Comparison of ENCODE assay signal across 7 mouse cellular contexts in the genomic region with DNA sequence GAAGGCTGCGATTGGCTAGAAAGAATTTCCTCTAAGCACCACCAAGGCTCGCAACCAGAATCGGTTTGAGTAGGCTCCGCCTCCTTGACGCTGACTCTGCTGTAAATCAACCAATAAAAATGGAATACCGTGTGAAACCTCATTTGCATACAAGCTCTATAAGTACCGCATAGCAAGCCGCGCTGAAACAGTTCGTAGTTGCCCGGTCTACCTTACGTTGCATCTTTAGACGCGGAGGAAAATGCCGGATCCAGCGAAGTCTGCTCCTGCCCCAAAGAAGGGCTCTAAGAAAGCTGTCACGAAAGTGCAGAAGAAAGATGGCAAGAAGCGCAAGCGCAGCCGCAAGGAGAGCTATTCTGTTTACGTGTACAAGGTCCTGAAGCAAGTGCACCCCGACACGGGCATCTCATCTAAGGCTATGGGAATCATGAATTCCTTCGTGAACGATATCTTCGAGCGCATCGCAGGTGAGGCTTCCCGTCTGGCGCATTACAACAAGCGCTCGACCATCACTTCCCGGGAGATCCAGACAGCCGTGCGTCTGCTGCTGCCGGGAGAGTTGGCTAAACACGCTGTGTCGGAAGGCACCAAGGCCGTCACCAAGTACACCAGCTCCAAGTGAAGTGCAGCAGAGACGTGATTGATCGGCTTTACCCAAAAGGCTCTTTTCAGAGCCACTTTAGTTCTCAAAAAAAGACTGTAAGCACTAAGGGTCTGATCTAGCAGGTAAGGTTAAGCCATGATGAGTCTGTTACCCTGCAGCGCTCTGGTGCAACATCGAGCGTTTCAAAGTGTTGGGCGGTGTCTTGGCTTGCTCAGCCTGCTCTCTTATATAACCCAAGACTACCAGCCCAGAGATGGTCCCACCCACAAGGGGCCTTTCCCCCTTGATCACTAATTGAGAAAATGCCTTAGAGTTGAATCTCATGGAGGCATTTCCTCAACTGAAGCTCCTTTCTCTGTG. TPM values are rescaled to one million over a fixed set of nuclear protein-coding genes. Genes with fewer than 3 reads are reported as not detected.
DNase-seq lines count a peak whose midpoint lies in the region; ATAC-seq lines count a peak whose summit lies in the region.

A gene (plus strand): TSS at position 242 of the 964 bp plus-strand sequence.

- DNase-seq in adrenal gland, adult 2 months: peak; percentile 92
- peak; percentile 95 for DNase-seq in embryo, embryonic 11.5 days (ENCODE audit: low read depth, low spot score)
- DNase-seq in gastrocnemius, postnatal 4 days (ENCODE audit: low spot score in 2 of 2): peak; percentile 47 to 82
- peak; percentile 91 to 94 for DNase-seq in left cerebral cortex, postnatal 36 days (ENCODE audit: low spot score in 2 of 2)
- peak; percentile 100 for DNase-seq in midbrain, embryonic 11.5 days (ENCODE audit: low spot score, missing footprints)
- peak; percentile 98 for DNase-seq in skeletal muscle tissue, adult 2 months (ENCODE audit: low read depth, low spot score)

- WGBS in intestine, embryonic 16.5 days: under 1% methylated on average over 45 of the region's 45 CpGs
- WGBS in midbrain, embryonic 11.5 days: under 1% methylated on average over 45 of the region's 45 CpGs

- no peaks in the 10 kb centered on the region for H3K27me3 ChIP-seq in intestine, embryonic 16.5 days (replicated peaks; ENCODE audit: control insufficient read depth, insufficient read depth, low read length)
- no peaks in the 10 kb centered on the region for H3K27me3 ChIP-seq in midbrain, embryonic 11.5 days (ENCODE audit: control insufficient read depth, insufficient read depth, low read length)

- no peaks in the 10 kb centered on the region for H3K36me3 ChIP-seq in intestine, embryonic 16.5 days (ENCODE audit: control insufficient read depth, insufficient read depth, low read length)
- no peaks in the 10 kb centered on the region for H3K36me3 ChIP-seq in midbrain, embryonic 11.5 days (ENCODE audit: control insufficient read depth, insufficient read depth, low read length)

- peak within 1 kb of the TSS; percentile 58 for H3K4me3 ChIP-seq in intestine, embryonic 16.5 days (ENCODE audit: low read length)
- H3K4me3 ChIP-seq in midbrain, embryonic 11.5 days (ENCODE audit: low read depth, low read length): peak within 1 kb of the TSS; percentile 40

- H3K9me3 ChIP-seq in intestine, embryonic 16.5 days (ENCODE audit: control insufficient read depth, low read length): no peaks in the 10 kb centered on the region
- no peaks in the 10 kb centered on the region for H3K9me3 ChIP-seq in midbrain, embryonic 11.5 days (ENCODE audit: control insufficient read depth, low read length)

- peaks cover 7% of the 10 kb centered on the region for H3K4me1 ChIP-seq in intestine, embryonic 16.5 days (ENCODE audit: control insufficient read depth, insufficient read depth, low read length)
- H3K4me1 ChIP-seq in midbrain, embryonic 11.5 days (ENCODE audit: control insufficient read depth, insufficient read depth, low read length): peaks cover 6% of the 10 kb centered on the region

- peak within 1 kb of the TSS; percentile 93 for H3K27ac ChIP-seq in intestine, embryonic 16.5 days (ENCODE audit: low read length)
- peak within 1 kb of the TSS; percentile 97 for H3K27ac ChIP-seq in midbrain, embryonic 11.5 days (ENCODE audit: low read depth, low read length)

- ATAC-seq in intestine, embryonic 16.5 days: peak; percentile 96
- peak; percentile 98 for ATAC-seq in midbrain, embryonic 11.5 days (ENCODE audit: low FRiP score)

- peak within 1 kb of the TSS; percentile 73 for H3K9ac ChIP-seq in intestine, embryonic 16.5 days (ENCODE audit: low read depth, low read length)
- peak within 1 kb of the TSS; percentile 81 for H3K9ac ChIP-seq in midbrain, embryonic 11.5 days (ENCODE audit: low read length)

- H3K4me2 ChIP-seq in intestine, embryonic 16.5 days (ENCODE audit: low read depth, low read length): peak within 1 kb of the TSS; percentile 91
- peak within 1 kb of the TSS; percentile 82 for H3K4me2 ChIP-seq in midbrain, embryonic 11.5 days

- intact Hi-C loops in left cerebral cortex, postnatal 36 days (cut with DNase I): loop anchor here (10.0 kb wide), 1 partner anchor 205 kb away; no protein-coding TSS in a partner anchor

RNA-seq across cellular contexts. Expression of the gene that starts here (rescaled TPM):
- total RNA-seq in adrenal gland, adult 2 months (2021): 10 to 100 TPM; 61.7 to 85.5 TPM
- polyA plus RNA-seq in adrenal gland, adult 2 months (2012; rRNA removed): 0.93 TPM in 1 of 2 replicates, not detected in the other
- total RNA-seq in gastrocnemius, postnatal 4 days (2021): 100 to 1,000 TPM; 676 to 744 TPM
- polyA plus RNA-seq in intestine, embryonic 16.5 days (2015; fragmentation: Nextera tagmentation; extraction: Ambion mirVana): 5.3 and 6.2 TPM in 2 replicates
- 100 to 1,000 TPM; 148 to 154 TPM for total RNA-seq in left cerebral cortex, postnatal 36 days (2021)
- 18.3 and 26.8 TPM in 2 replicates for polyA plus RNA-seq in midbrain, embryonic 11.5 days (2014; fragmentation: Nextera tagmentation; extraction: Ambion mirVana)

Comparison
In these comparisons a context has a peak if more than half of its experiments do, and no peak if none do; other contexts are left out.
1. Peak in every context shown above with its lines: DNase-seq, ATAC-seq, H3K4me3 ChIP-seq and H3K27ac ChIP-seq.
2. RNA of the gene that starts here (total RNA-seq): 676 to 744 TPM in gastrocnemius, postnatal 4 days; 148 to 154 TPM in left cerebral cortex, postnatal 36 days and 61.7 to 85.5 TPM in adrenal gland, adult 2 months; every median in the first group is over 4 times any median in the second.